Mouse (Mus musculus): ENCODE data around the gene Cldn1. TPM values are rescaled to one million over a fixed set of nuclear protein-coding genes. Genes with fewer than 3 reads are reported as not detected.

Gene Cldn1
- polyA plus RNA-seq (2017; shearing (Covaris generic)), result not detected

DNA sequence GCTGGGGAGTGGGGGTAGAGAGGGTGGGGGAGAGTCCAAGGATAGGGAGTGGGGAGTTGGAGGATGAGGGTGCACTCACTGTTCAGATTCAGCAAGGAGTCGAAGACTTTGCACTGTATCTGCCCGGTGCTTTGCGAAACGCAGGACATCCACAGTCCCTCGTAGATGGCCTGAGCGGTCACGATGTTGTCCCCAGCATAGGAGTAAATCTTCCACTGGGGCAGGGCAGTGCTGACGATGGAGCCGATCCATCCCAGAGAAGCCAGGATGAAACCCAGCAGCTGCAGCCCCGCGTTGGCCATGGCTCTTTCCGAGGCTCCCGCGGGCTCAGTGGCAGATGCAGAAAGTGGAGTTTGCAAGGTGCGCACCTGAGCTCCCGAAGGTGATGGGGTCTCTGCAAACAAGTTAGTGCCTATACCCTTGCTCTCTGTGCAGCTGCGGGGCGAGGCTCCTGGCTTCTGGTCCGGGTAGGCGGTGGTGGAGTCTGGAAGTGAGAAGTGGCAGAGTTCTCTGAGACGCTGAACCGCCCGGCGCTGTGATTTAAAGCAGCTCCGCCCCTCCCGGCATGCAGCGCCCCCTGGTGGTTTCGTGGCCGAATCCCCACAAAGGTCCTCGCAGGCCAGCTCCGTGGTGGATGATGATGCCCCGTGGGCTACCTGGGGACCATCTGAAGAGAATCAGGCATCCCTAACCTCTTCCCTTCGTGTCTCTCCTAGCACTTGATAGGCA, at the start of gene Cldn1:
Gene Cldn1 (minus strand): TSS at position 517 of the 729 bp plus-strand sequence.
- no peak for ATAC-seq

GRCm38 (mm10) chr16:26418616-26419015, 47.0 kb upstream of the Cldn1 start:
- no peak for ATAC-seq

DNA sequence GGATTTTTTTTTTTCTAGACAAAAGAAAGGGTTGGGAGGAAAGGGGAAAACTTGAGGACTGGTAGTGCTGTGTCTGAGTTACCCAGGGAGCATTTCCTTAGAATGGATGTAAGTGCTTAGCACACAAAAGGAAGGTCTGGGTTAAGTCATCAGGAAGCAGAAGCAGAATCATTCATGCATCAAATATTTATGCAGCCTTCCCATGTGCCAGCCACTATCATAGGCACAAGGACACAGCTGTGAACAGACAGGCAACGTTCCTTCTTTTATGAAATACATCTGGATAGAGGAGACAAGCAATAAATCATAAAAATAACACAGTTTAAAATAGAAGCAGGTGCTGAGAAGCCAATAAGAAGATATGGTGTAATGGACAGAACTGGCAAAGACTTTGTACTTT, 32.4 kb upstream of the Cldn1 start:
- no peak for ATAC-seq

- ATAC-seq, result no peak
These were observed 29.3 kb upstream of the Cldn1 start for GRCm38 (mm10) chr16:26400971-26401370.

- ATAC-seq, result no peak
These were observed 28.9 kb upstream of the Cldn1 start for GRCm38 (mm10) chr16:26400549-26400948.

GRCm38 (mm10) chr16:26390936-26391335, 19.3 kb upstream of the Cldn1 start:
- no peak for ATAC-seq

GRCm38 (mm10) chr16:26386159-26386558, 14.5 kb upstream of the Cldn1 start:
- ATAC-seq, result no peak

GRCm38 (mm10) chr16:26384112-26384649, 12.5 kb upstream of the Cldn1 start:
- ATAC-seq, result no peak

DNA sequence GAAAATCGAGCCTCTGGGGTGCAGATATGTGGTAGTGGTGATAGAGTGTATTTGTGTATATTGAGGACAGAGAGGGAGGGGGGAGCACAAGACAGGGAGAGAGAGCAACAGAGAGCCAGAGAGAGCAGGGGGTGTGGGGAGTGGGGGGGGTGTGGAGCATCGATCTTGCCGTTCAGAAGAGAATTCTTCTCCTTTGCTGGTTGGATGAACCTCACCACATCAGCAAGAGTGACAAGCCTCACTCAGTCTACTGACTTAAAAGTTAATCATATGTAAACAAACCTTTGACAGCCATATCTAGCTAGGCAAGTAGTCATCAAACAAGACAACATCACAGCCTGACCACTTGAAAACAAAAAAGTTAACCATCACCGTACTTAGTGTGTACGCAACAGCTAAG, 5.5 kb upstream of the Cldn1 start:
- ATAC-seq, result no peak

DNA sequence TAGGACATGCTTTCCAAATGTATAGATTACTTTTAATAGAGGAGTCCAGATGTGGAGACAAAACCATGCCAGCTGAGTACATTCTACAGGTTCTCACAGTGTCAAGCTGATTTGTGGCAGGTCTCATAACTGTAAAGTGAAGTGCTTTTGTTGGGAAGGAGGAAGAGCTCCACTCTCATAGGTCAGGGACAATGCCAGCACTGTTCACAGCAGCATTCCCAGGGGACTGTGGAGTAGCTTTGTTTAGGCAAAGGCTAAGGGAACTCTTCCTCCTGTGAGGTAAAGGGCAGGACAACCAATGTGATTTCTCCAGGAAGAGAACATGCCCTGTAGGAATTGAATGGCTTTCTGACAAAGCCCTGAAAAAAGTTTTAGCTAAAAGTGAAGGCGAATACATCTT, 1.5 kb downstream of the Cldn1 start:
- ATAC-seq, result no peak

- no peak for ATAC-seq
These were observed 2.5 kb downstream of the Cldn1 start for GRCm38 (mm10) chr16:26369044-26369730.

GRCm38 (mm10) chr16:26368121-26368520, 3.5 kb downstream of the Cldn1 start:
- no peak for ATAC-seq

- no peak for ATAC-seq
These were observed 10.9 kb downstream of the Cldn1 start for GRCm38 (mm10) chr16:26360694-26361093.

- ATAC-seq, result no peak
These were observed 12.0 kb downstream of the Cldn1 start for GRCm38 (mm10) chr16:26359619-26360018.

DNA sequence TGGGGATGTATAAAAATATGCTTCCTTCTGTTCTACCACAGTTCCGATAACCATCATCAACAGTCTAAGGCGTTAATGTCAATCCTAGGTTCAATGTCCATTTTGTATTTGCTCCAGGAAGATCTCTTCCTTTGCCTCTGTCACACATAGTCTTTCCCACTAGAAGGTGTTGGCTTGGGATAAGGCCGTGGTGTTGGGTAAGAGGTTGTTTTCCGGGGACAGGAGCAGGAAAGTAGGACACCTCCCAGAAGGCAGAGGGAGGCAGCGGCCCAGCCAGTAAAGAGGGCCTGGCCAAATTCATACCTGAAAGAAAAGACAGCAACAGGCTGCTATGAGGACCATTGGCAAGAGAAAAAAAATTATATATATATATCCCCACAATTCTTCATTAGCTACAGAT, 12.7 kb downstream of the Cldn1 start:
- no peak for ATAC-seq

DNA sequence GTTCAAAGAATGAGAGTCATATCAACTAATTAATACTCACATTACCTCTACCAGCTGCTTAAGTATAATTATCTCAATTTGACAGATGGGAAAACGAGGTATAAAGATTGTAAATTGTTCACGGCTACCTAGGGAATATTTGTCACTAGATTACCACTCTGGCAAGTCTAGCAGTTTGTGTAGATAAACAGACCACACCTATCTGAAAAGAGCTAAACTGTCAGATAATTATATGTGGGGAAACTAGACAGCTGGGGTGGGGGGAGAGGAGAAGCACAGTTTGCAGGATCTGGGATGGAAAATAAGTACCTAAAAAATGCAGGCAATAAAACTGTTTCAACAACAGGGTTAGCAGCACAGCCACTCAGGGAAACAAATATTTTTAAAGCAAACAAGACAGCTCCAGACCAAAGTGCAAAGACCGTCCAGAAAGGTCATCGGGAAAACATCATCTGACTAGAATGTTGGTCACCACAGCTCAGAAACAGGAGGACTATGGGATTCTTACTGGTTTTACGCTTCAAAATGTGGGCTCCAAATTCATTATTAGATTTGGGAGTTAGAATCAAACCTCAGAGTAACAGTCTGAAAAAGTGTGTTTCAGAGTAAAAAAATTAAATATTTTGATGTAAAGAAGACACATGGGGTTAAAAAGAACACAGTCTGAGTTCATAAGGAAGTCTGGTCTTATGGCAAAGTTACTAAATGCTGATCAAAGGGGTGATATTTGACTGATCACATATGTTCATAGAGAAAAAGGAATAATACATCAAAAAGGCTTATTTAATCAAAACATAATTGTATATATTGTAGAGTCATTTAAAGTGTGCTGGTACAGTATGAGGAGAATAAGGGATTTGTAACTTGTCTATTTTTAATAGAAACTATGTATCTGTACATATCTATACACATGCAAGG, 13.5 kb downstream of the Cldn1 start:
- ATAC-seq, result no peak

DNA sequence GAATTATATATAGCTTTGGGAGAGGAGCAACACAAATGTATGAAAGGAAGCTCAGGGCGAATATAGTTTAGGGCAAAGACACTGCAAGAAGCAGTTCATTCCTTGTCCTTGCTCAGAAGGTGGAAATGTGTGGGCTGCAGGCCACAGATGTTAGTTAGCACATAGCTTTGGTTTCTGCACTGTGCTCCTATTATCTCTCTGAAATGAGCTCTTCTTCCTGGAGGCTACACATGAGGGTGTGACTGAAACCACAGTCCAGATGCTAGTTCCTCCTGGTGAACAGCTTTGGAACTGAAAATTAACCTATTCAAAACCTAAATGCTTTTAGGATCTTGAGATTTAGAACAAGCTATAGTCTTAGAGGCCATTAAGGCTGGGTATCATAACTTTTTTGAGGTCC, 16.1 kb downstream of the Cldn1 start:
- ATAC-seq, result no peak

- no peak for ATAC-seq
These were observed 20.9 kb downstream of the Cldn1 start for GRCm38 (mm10) chr16:26350786-26351185.

DNA sequence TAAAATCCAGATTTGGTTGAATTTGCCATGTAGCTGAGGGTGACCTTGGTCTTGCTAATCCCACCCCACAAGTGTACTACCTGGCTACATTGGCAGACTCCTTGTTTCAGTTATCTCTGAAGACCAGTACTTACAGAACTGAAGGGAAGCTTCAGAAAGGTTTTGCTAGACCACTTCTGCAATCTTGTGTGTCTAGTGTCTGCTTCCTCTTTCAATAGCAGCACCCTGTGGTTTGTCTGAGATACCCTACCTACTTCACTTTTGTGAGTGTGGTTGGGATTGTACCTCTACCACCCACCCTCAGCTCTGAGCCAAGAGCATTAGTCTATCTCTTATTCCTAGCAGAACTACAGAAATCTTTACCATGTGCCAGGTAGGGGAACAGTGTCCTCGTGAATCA, 22.8 kb downstream of the Cldn1 start:
- ATAC-seq, result no peak

GRCm38 (mm10) chr16:26316281-26316680, 55.4 kb downstream of the Cldn1 start:
- ATAC-seq, result no peak

DNA sequence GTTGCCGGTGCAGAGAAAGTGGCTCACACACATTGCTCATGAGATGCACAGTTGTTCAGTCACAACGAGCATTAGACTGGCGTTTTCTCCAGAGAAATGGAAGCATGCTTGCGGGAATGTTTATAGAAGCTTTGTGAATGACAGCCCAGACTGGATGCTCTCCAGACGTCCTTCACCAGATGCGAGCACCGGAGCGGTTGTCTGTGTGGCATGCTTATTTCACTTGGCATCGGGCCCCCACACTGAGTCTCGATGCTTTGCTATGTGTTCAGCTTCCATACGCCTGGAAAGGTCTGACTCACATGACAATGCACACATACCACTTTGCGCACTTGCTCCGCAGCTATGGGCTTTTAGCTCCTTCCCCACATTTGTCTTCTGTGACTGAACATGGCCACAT, 56.8 kb downstream of the Cldn1 start:
- no peak for ATAC-seq

GRCm38 (mm10) chr16:26309402-26309801, 62.2 kb downstream of the Cldn1 start:
- no peak for ATAC-seq
